Mouse (Mus musculus): Measurements from ENCODE around the gene Tmem211. TPM values are rescaled to one million over a fixed set of nuclear protein-coding genes. Genes with fewer than 3 reads are reported as not detected.

Gene Tmem211
- not detected in 2 replicates for polyA plus RNA-seq (2015; fragmentation: Nextera tagmentation; extraction: Ambion mirVana)

- H3K9me3 ChIP-seq (replicated peaks; ENCODE audit: control insufficient read depth, low read length), result no peaks in the 10 kb centered on the region
- no peaks in the 10 kb centered on the region; the same call in 1 of the 2 replicates for H3K4me1 ChIP-seq (ENCODE audit: control insufficient read depth, low read depth, low read length)
- WGBS (ENCODE audit: insufficient replicate concordance), result under 1% methylated on average over 13 of the region's 13 CpGs
- peak within 1 kb of the TSS; percentile 38; the same call in 1 of the 2 replicates for H3K4me2 ChIP-seq (ENCODE audit: low read depth, low read length)
- H3K9ac ChIP-seq (ENCODE audit: low read depth, low read length), result no peak within 1 kb of the TSS; the same call in 1 of the 2 replicates
- no peaks in the 10 kb centered on the region; the same call in 1 of the 2 replicates for H3K27me3 ChIP-seq (ENCODE audit: control insufficient read depth, insufficient read depth, low read depth, low read length)
- no peaks in the 10 kb centered on the region for H3K36me3 ChIP-seq (ENCODE audit: control insufficient read depth, insufficient read depth)
- H3K4me3 ChIP-seq (ENCODE audit: low read depth, low read length), result peak within 1 kb of the TSS; percentile 16; the same call in 1 of the 2 replicates
- peak; percentile 79 for ATAC-seq (ENCODE audit: low read depth)
- no peak within 1 kb of the TSS for H3K27ac ChIP-seq (ENCODE audit: low read length)
Observed at GRCm38 (mm10) chr5:113226632-113227102, at the start of gene Tmem211. TSS of gene Tmem211 (plus strand) at chr5:113226909.

GRCm38 (mm10) chr5:113179451-113179842, 47.3 kb upstream of the Tmem211 start:
- no peaks in the 10 kb centered on the region for H3K36me3 ChIP-seq (ENCODE audit: control insufficient read depth, insufficient read depth)
- no peaks in the 10 kb centered on the region for H3K9me3 ChIP-seq (replicated peaks; ENCODE audit: control insufficient read depth, low read length)
- 30% methylated on average over 7 of the region's 9 CpGs for WGBS (ENCODE audit: insufficient replicate concordance)
- no peaks in the 10 kb centered on the region for H3K27me3 ChIP-seq (ENCODE audit: control insufficient read depth, insufficient read depth, low read depth, low read length)
- H3K4me1 ChIP-seq (ENCODE audit: control insufficient read depth, low read depth, low read length), result peaks cover 3% of the 10 kb centered on the region; the same call in 1 of the 2 replicates
- ATAC-seq (ENCODE audit: low read depth), result no peak
- H3K9ac ChIP-seq (ENCODE audit: low read depth, low read length), result no peak overlapping the region
- no peak overlapping the region for H3K4me2 ChIP-seq (ENCODE audit: low read depth, low read length)
- no peak overlapping the region for H3K27ac ChIP-seq (ENCODE audit: low read length)
- no peak overlapping the region for H3K4me3 ChIP-seq (ENCODE audit: low read depth, low read length)

GRCm38 (mm10) chr5:113179843-113180682, 46.6 kb upstream of the Tmem211 start:
- Histone ChIP-seq H3K36me3 (ENCODE audit: control insufficient read depth, insufficient read depth) (no peaks in the 10 kb centered on the region), H3K4me3 (ENCODE audit: low read depth, low read length) (peak overlapping the region; percentile 34)
- 4% methylated on average over 30 of the region's 30 CpGs for WGBS (ENCODE audit: insufficient replicate concordance)

GRCm38 (mm10) chr5:113180755-113181154, 46.0 kb upstream of the Tmem211 start:
- Histone ChIP-seq H3K36me3 (ENCODE audit: control insufficient read depth, insufficient read depth) (no peaks in the 10 kb centered on the region), H3K27me3 (ENCODE audit: control insufficient read depth, insufficient read depth, low read depth, low read length) (no peaks in the 10 kb centered on the region), H3K9ac (ENCODE audit: low read depth, low read length) (no peak overlapping the region), H3K4me1 (ENCODE audit: control insufficient read depth, low read depth, low read length) (peaks cover 3% of the 10 kb centered on the region; the same call in 1 of the 2 replicates), H3K9me3 (replicated peaks; ENCODE audit: control insufficient read depth, low read length) (no peaks in the 10 kb centered on the region), H3K4me2 (ENCODE audit: low read depth, low read length) (peak overlapping the region; percentile 53; the same call in 1 of the 2 replicates), H3K4me3 (ENCODE audit: low read depth, low read length) (no peak overlapping the region), H3K27ac (ENCODE audit: low read length) (0 out of 2 replicates have a peak overlapping the region, but pooled peaks have one; percentile 41)
- ATAC-seq (ENCODE audit: low read depth), result no peak
- 64% methylated on average over 15 of the region's 15 CpGs for WGBS (ENCODE audit: insufficient replicate concordance)

More at GRCm38 (mm10) chr5:113179843-113180682, 46.6 kb upstream of the Tmem211 start:
- Histone ChIP-seq H3K9me3 (replicated peaks; ENCODE audit: control insufficient read depth, low read length) (no peaks in the 10 kb centered on the region), H3K9ac (ENCODE audit: low read depth, low read length) (peak overlapping the region; percentile 46; the same call in 1 of the 2 replicates), H3K27ac (ENCODE audit: low read length) (peak overlapping the region; percentile 41; the same call in 1 of the 2 replicates), H3K27me3 (ENCODE audit: control insufficient read depth, insufficient read depth, low read depth, low read length) (no peaks in the 10 kb centered on the region), H3K4me1 (ENCODE audit: control insufficient read depth, low read depth, low read length) (peaks cover 3% of the 10 kb centered on the region; the same call in 1 of the 2 replicates), H3K4me2 (ENCODE audit: low read depth, low read length) (peak overlapping the region; percentile 53)
- ATAC-seq (ENCODE audit: low read depth), result peak; percentile 65

- ATAC-seq (ENCODE audit: low read depth), result no peak; the same call in 1 of the 2 replicates
- no peak overlapping the region for H3K9ac ChIP-seq (ENCODE audit: low read depth, low read length)
- WGBS (ENCODE audit: insufficient replicate concordance), result 17% methylated on average over 6 of the region's 6 CpGs
- no peak overlapping the region for H3K4me3 ChIP-seq (ENCODE audit: low read depth, low read length)
- H3K36me3 ChIP-seq (ENCODE audit: control insufficient read depth, insufficient read depth), result no peaks in the 10 kb centered on the region
- no peak overlapping the region for H3K4me2 ChIP-seq (ENCODE audit: low read depth, low read length)
- H3K27ac ChIP-seq (ENCODE audit: low read length), result no peak overlapping the region
- H3K27me3 ChIP-seq (ENCODE audit: control insufficient read depth, insufficient read depth, low read depth, low read length), result no peaks in the 10 kb centered on the region
- no peaks in the 10 kb centered on the region for H3K9me3 ChIP-seq (replicated peaks; ENCODE audit: control insufficient read depth, low read length)
- peaks cover 3% of the 10 kb centered on the region; the same call in 1 of the 2 replicates for H3K4me1 ChIP-seq (ENCODE audit: control insufficient read depth, low read depth, low read length)
Observed at GRCm38 (mm10) chr5:113181441-113181840, 45.3 kb upstream of the Tmem211 start.

GRCm38 (mm10) chr5:113190558-113190957, 36.2 kb upstream of the Tmem211 start:
- H3K4me3 ChIP-seq (ENCODE audit: low read depth, low read length), result no peak overlapping the region
- H3K4me2 ChIP-seq (ENCODE audit: low read depth, low read length), result no peak overlapping the region
- H3K27me3 ChIP-seq (ENCODE audit: control insufficient read depth, insufficient read depth, low read depth, low read length), result no peaks in the 10 kb centered on the region
- H3K9me3 ChIP-seq (replicated peaks; ENCODE audit: control insufficient read depth, low read length), result no peaks in the 10 kb centered on the region
- ATAC-seq (ENCODE audit: low read depth), result no peak
- H3K9ac ChIP-seq (ENCODE audit: low read depth, low read length), result no peak overlapping the region
- no peaks in the 10 kb centered on the region for H3K4me1 ChIP-seq (ENCODE audit: control insufficient read depth, low read depth, low read length)
- WGBS (ENCODE audit: insufficient replicate concordance), result 47% methylated on average over 14 of the region's 14 CpGs
- no peaks in the 10 kb centered on the region for H3K36me3 ChIP-seq (ENCODE audit: control insufficient read depth, insufficient read depth)
- H3K27ac ChIP-seq (ENCODE audit: low read length), result no peak overlapping the region

- 68% methylated on average over 14 of the region's 14 CpGs for WGBS (ENCODE audit: insufficient replicate concordance)
- Histone ChIP-seq H3K4me1 (ENCODE audit: control insufficient read depth, low read depth, low read length) (no peaks in the 10 kb centered on the region), H3K4me2 (ENCODE audit: low read depth, low read length) (no peak overlapping the region), H3K9ac (ENCODE audit: low read depth, low read length) (no peak overlapping the region), H3K27ac (ENCODE audit: low read length) (no peak overlapping the region), H3K27me3 (ENCODE audit: control insufficient read depth, insufficient read depth, low read depth, low read length) (no peaks in the 10 kb centered on the region), H3K9me3 (replicated peaks; ENCODE audit: control insufficient read depth, low read length) (no peaks in the 10 kb centered on the region), H3K4me3 (ENCODE audit: low read depth, low read length) (no peak overlapping the region), H3K36me3 (ENCODE audit: control insufficient read depth, insufficient read depth) (no peaks in the 10 kb centered on the region)
- ATAC-seq (ENCODE audit: low read depth), result no peak
Observed at GRCm38 (mm10) chr5:113191901-113192300, 34.8 kb upstream of the Tmem211 start.

GRCm38 (mm10) chr5:113193762-113194161, 32.9 kb upstream of the Tmem211 start:
- H3K4me1 ChIP-seq (ENCODE audit: control insufficient read depth, low read depth, low read length), result no peaks in the 10 kb centered on the region
- 82% methylated on average over 18 of the region's 18 CpGs for WGBS (ENCODE audit: insufficient replicate concordance)
- H3K9me3 ChIP-seq (replicated peaks; ENCODE audit: control insufficient read depth, low read length), result no peaks in the 10 kb centered on the region
- H3K36me3 ChIP-seq (ENCODE audit: control insufficient read depth, insufficient read depth), result no peaks in the 10 kb centered on the region
- H3K4me2 ChIP-seq (ENCODE audit: low read depth, low read length), result no peak overlapping the region
- no peak overlapping the region for H3K4me3 ChIP-seq (ENCODE audit: low read depth, low read length)
- no peaks in the 10 kb centered on the region for H3K27me3 ChIP-seq (ENCODE audit: control insufficient read depth, insufficient read depth, low read depth, low read length)
- no peak overlapping the region for H3K9ac ChIP-seq (ENCODE audit: low read depth, low read length)
- H3K27ac ChIP-seq (ENCODE audit: low read length), result no peak overlapping the region
- ATAC-seq (ENCODE audit: low read depth), result no peak

GRCm38 (mm10) chr5:113195451-113195850, 31.3 kb upstream of the Tmem211 start:
- ATAC-seq (ENCODE audit: low read depth), result no peak
- H3K9ac ChIP-seq (ENCODE audit: low read depth, low read length), result no peak overlapping the region
- no peaks in the 10 kb centered on the region; the same call in 1 of the 2 replicates for H3K4me1 ChIP-seq (ENCODE audit: control insufficient read depth, low read depth, low read length)
- 57% methylated on average over 12 of the region's 12 CpGs for WGBS (ENCODE audit: insufficient replicate concordance)
- no peak overlapping the region for H3K27ac ChIP-seq (ENCODE audit: low read length)
- H3K9me3 ChIP-seq (replicated peaks; ENCODE audit: control insufficient read depth, low read length), result no peaks in the 10 kb centered on the region
- no peaks in the 10 kb centered on the region for H3K27me3 ChIP-seq (ENCODE audit: control insufficient read depth, insufficient read depth, low read depth, low read length)
- H3K4me2 ChIP-seq (ENCODE audit: low read depth, low read length), result no peak overlapping the region
- no peaks in the 10 kb centered on the region for H3K36me3 ChIP-seq (ENCODE audit: control insufficient read depth, insufficient read depth)
- no peak overlapping the region for H3K4me3 ChIP-seq (ENCODE audit: low read depth, low read length)
